ENCODE assay signal across 9 mouse cellular contexts in genomic region chr6:91972201-91972646, GRCm38 (mm10). TPM values are rescaled to one million over a fixed set of nuclear protein-coding genes. Genes with fewer than 3 reads are reported as not detected.
DNase-seq lines count a peak whose midpoint lies in the region; ATAC-seq lines count a peak whose summit lies in the region.
"Had no signal": no experiment of that assay in that cellular context is flagged by ENCODE, and none has a peak within 500 bp of the region (broad histone marks: within the 10 kb centered on the region; RNA-seq: fewer than 3 reads in every experiment).

No protein-coding gene starts in this region.

- 0 out of 2 replicates have a peak, but pooled peaks cover 5% of the 10 kb centered on the region for H3K27me3 ChIP-seq in intestine, embryonic 16.5 days (replicated peaks; ENCODE audit: control insufficient read depth, insufficient read depth, low read length)
- no peaks in the 10 kb centered on the region; the same call in 1 of the 2 replicates for H3K27me3 ChIP-seq in liver, embryonic 16.5 days (ENCODE audit: control insufficient read depth, insufficient read depth, low read depth, low read length)
- H3K27me3 ChIP-seq in neural tube, embryonic 13.5 days: no peaks in the 10 kb centered on the region; the same call in 1 of the 2 replicates
- peaks cover 14% of the 10 kb centered on the region for H3K27me3 ChIP-seq in forebrain, embryonic 13.5 days

- H3K4me3 ChIP-seq in intestine, embryonic 16.5 days (ENCODE audit: low read length): no peak overlapping the region
- no peak overlapping the region for H3K4me3 ChIP-seq in liver, embryonic 16.5 days (ENCODE audit: low read depth, low read length)
- no peak overlapping the region for H3K4me3 ChIP-seq in neural tube, embryonic 13.5 days
- no peak overlapping the region for H3K4me3 ChIP-seq in forebrain, embryonic 13.5 days
- H3K4me3 ChIP-seq: midbrain, embryonic 12.5 days had no signal

- H3K9me3 ChIP-seq in intestine, embryonic 16.5 days (ENCODE audit: control insufficient read depth, low read length): no peaks in the 10 kb centered on the region
- no peaks in the 10 kb centered on the region for H3K9me3 ChIP-seq in liver, embryonic 16.5 days (replicated peaks; ENCODE audit: control insufficient read depth, low read length)
- H3K9me3 ChIP-seq in neural tube, embryonic 13.5 days: no peaks in the 10 kb centered on the region
- no peaks in the 10 kb centered on the region for H3K9me3 ChIP-seq in forebrain, embryonic 13.5 days (replicated peaks)
- H3K9me3 ChIP-seq: midbrain, embryonic 12.5 days had no signal

- H3K27ac ChIP-seq in intestine, embryonic 16.5 days (ENCODE audit: low read length): no peak overlapping the region
- H3K27ac ChIP-seq in liver, embryonic 16.5 days (ENCODE audit: low read length): no peak overlapping the region; the same call in 1 of the 2 replicates
- H3K27ac ChIP-seq in neural tube, embryonic 13.5 days (replicated peaks): no peak overlapping the region
- H3K27ac ChIP-seq in forebrain, embryonic 13.5 days: no peak overlapping the region
- H3K27ac ChIP-seq: midbrain, embryonic 12.5 days had no signal

- 44% methylated on average over 9 of the region's 9 CpGs for WGBS in intestine, embryonic 16.5 days
- 22% methylated on average over 9 of the region's 9 CpGs for WGBS in liver, embryonic 16.5 days (ENCODE audit: insufficient replicate concordance)
- 53% methylated on average over 9 of the region's 9 CpGs for WGBS in neural tube, embryonic 13.5 days
- 67% methylated on average over 9 of the region's 9 CpGs for WGBS in forebrain, embryonic 13.5 days

- H3K9ac ChIP-seq in intestine, embryonic 16.5 days (ENCODE audit: low read depth, low read length): no peak overlapping the region
- no peak overlapping the region for H3K9ac ChIP-seq in liver, embryonic 16.5 days (ENCODE audit: low read depth, low read length)
- no peak overlapping the region for H3K9ac ChIP-seq in neural tube, embryonic 13.5 days
- no peak overlapping the region for H3K9ac ChIP-seq in forebrain, embryonic 13.5 days
- H3K9ac ChIP-seq: midbrain, embryonic 12.5 days had no signal

- H3K4me2 ChIP-seq in intestine, embryonic 16.5 days (ENCODE audit: low read depth, low read length): no peak overlapping the region
- no peak overlapping the region for H3K4me2 ChIP-seq in liver, embryonic 16.5 days (ENCODE audit: low read depth, low read length)
- no peak overlapping the region for H3K4me2 ChIP-seq in neural tube, embryonic 13.5 days
- no peak overlapping the region for H3K4me2 ChIP-seq in forebrain, embryonic 13.5 days
- H3K4me2 ChIP-seq: midbrain, embryonic 12.5 days had no signal

- H3K4me1 ChIP-seq in intestine, embryonic 16.5 days (ENCODE audit: control insufficient read depth, insufficient read depth, low read length): 0 out of 2 replicates have a peak, but pooled peaks cover 4% of the 10 kb centered on the region
- no peaks in the 10 kb centered on the region; the same call in none of the 2 replicates for H3K4me1 ChIP-seq in liver, embryonic 16.5 days (ENCODE audit: control insufficient read depth, low read depth, low read length)
- H3K4me1 ChIP-seq in neural tube, embryonic 13.5 days (replicated peaks): peaks cover 19% of the 10 kb centered on the region
- no peaks in the 10 kb centered on the region for H3K4me1 ChIP-seq in forebrain, embryonic 13.5 days

- peak; percentile 24 for DNase-seq in urinary bladder, postnatal 14 days (ENCODE audit: low spot score)
- DNase-seq in urinary bladder, adult 2 months (ENCODE audit: low spot score): no peak
- peak; percentile 40 to 53 for DNase-seq in gastrocnemius, postnatal 36 days
- no peak for DNase-seq in left cerebral cortex, postnatal 36 days (ENCODE audit: low spot score in 2 of 2)

- ATAC-seq in intestine, embryonic 16.5 days: peak; percentile 79
- peak; percentile 76 for ATAC-seq in liver, embryonic 16.5 days (ENCODE audit: low read depth)
- peak; percentile 55; the same call in 1 of the 2 replicates for ATAC-seq in neural tube, embryonic 13.5 days (ENCODE audit: low read depth)
- ATAC-seq in forebrain, embryonic 13.5 days: no peak

- no peaks in the 10 kb centered on the region for H3K36me3 ChIP-seq in intestine, embryonic 16.5 days (ENCODE audit: control insufficient read depth, insufficient read depth, low read length)
- no peaks in the 10 kb centered on the region for H3K36me3 ChIP-seq in liver, embryonic 16.5 days (ENCODE audit: control insufficient read depth, insufficient read depth)
- no peaks in the 10 kb centered on the region for H3K36me3 ChIP-seq in neural tube, embryonic 13.5 days
- H3K36me3 ChIP-seq in forebrain, embryonic 13.5 days (ENCODE audit: poor library complexity, severe bottlenecking): no peaks in the 10 kb centered on the region
- H3K36me3 ChIP-seq: midbrain, embryonic 12.5 days had no signal

- intact Hi-C loops in gastrocnemius, postnatal 36 days (cut with DNase I): no loop called here
- intact Hi-C loops in left cerebral cortex, postnatal 36 days (cut with DNase I): no loop called here

RNA-seq across cellular contexts. Expression of gene Fgd5, which starts 6.5 kb away (rescaled TPM):
- 8.3 and 13.0 TPM in 2 replicates for polyA plus RNA-seq in urinary bladder, adult 2 months (2012; rRNA removed)
- 10 to 100 TPM in 1 of 2 experiments, 1 to 10 TPM in 1; 6.8 to 10.3 TPM for total RNA-seq in gastrocnemius, postnatal 36 days (2021)
- 6.0 and 6.5 TPM in 2 replicates for polyA plus RNA-seq in intestine, embryonic 16.5 days (2015; fragmentation: Nextera tagmentation; extraction: Ambion mirVana)
- 2.5 and 2.7 TPM in 2 replicates for polyA plus RNA-seq in liver, embryonic 16.5 days (2015; fragmentation: Nextera tagmentation; extraction: Ambion mirVana)
- polyA plus RNA-seq in neural tube, embryonic 13.5 days (2015; fragmentation: Nextera tagmentation; extraction: Ambion mirVana): 21.7 and 24.2 TPM in 2 replicates
- total RNA-seq in left cerebral cortex, postnatal 36 days (2021): 1 to 10 TPM; 3.5 to 7.0 TPM
- 5.2 and 6.0 TPM in 2 replicates for polyA plus RNA-seq in forebrain, embryonic 13.5 days (2015; fragmentation: Nextera tagmentation; extraction: Ambion mirVana)

Comparison
In these comparisons a context has a peak if more than half of its experiments do, and no peak if none do; other contexts are left out.
1. DNase-seq: peak in urinary bladder, postnatal 14 days (single experiment) and gastrocnemius, postnatal 36 days (2 of 2); none in urinary bladder, adult 2 months (single experiment) and left cerebral cortex, postnatal 36 days (0 of 2).